Mouse (Mus musculus) c-Kit-positive CD71-negative TER-119-negative erythroid progenitor cells, embryonic 14.5 days (primary cell): Measurements from ENCODE around the gene Akna.

Experiments used
- DNase-seq: peaks from one replicate; pipeline ENCODE4 v3.0.0-alpha.2; 2013; ENCODE audit warnings: low read depth

Akna gene

DNA sequence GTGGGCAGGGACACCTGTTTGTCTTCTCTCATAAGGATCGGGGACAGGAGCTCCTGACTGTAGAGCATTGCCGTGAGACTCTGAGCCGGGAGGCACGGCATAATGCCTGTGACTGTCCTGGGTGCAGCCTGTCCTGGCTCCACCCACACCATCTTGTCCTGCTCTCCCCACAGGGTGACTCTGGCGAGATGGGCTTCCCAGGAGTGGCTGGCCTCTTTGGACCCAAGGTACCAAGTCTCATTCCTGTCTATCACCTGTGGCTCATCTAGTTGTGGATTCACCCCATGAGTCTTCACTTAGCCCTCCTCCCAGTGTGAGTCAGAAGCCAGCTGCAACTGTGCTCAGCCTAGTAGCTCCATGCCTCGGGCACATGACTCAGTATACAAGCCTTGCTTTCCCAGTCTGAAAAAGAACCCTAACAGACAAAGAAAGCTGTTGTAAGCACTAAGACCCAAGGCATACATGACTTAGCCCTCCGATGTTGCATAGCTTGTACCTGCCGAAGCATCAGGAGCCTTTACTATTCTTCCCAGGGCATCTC is 79.8 kb downstream of the Akna start:
- no peak for DNase-seq

DNA sequence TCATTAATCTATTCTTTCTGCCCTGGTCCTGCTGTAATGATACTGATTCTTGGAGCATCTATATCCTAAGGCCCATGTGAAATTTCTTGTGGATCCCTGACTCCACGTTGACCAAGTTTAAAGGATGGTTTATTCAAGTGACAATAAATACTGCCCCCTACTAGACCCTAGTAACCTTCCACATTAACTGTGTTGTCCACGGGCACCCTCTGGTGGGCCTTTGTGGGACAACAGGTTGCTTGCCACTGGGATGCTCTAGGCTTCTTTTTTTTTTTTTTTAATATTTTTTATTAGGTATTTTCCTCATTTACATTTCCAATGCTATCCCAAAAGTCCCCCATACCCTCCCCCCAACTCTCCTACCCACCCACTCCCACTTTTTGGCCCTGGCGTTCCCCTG is 83.6 kb downstream of the Akna start:
- peak; percentile 31 for DNase-seq
